Mouse (Mus musculus): Measurements from ENCODE around the gene Cd69.

DNA sequence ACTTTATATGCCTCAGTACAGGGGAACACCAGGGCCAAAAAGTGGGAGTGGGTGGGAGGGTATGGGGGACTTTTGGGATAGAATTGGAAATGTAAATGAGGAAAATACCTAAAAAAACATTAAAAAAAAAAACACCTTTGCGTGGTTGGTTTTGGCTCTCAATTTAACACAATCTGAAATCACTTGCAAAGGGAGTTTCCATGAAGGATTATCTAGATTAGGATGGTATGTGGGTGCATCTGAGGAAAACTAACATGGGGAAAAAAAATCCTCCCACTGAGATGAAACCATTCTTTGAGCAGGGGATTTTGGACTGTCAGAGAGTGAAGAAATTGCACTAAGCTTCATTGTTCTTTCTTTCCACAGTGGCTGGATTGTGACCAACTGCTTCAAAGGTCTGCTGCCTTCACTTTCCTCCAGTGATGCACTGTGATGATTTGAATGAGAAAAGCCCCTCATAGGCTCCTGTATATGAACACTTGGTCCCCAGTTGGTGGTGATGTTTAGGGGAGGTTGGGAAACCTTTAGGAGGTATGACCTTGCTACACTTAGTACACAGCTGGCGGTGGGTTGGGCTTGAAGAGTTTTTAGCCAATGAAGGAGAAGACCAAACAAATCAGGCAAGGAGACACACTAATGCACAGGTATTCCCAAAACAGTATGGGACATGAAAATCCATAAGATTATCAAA lies 38.4 kb downstream of the Cd69 start:
- TF ChIP-seq CTCF (IDR thresholded peaks at IDR 0.05; ENCODE audit: borderline replicate concordance, insufficient read depth, low read depth, low read length) (no peak), POLR2A (IDR thresholded peaks at IDR 0.05; ENCODE audit: borderline replicate concordance, insufficient read depth, low read length) (no peak)

All from cerebellum, adult 2 months (tissue).